Mouse (Mus musculus): ENCODE results near the gene Cacna2d3. TPM values are rescaled to one million over a fixed set of nuclear protein-coding genes. Genes with fewer than 3 reads are reported as not detected.

The Cacna2d3 gene
- total and polyA plus RNA-seq, 3 experiments = 0.11 TPM; not detected in 2

DNA sequence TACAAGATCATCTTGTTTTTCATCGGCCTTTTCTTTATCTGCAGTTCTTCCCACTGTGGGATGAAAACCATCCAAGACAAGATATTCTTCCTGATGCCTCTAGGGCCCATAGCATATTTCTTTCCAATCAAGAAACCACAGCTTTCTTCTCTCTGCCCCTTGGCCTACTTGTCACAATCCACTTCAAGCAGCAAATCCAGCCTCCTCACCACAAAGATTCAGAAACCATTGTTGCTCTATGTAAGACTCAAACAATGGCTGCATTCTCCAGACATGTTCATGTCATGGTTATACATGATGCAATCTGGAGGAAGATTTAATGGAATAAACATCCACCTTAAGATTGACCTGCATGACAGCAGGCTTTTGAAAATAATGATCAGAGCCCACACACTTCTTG, 505.6 kb downstream of the Cacna2d3 start:
- no peaks in the 10 kb centered on the region for H3K27me3 ChIP-seq (ENCODE audit: insufficient read depth, low read length)
- H3K36me3 ChIP-seq (replicated peaks) = no peaks in the 10 kb centered on the region
- no peaks in the 10 kb centered on the region for H3K4me1 ChIP-seq (ENCODE audit: insufficient read depth, low read depth, low read length)
- TF ChIP-seq GATA2 (IDR thresholded peaks at IDR 0.05; ENCODE audit: borderline replicate concordance, low read depth, low read length) = no peak
- no peak for TF ChIP-seq CTCF (IDR thresholded peaks at IDR 0.05; ENCODE audit: low read depth, low read length)
- no peak for TF ChIP-seq TAL1 (conservative IDR thresholded peaks at IDR 0.05; ENCODE audit: low read depth, low read length)
- no peak for TF ChIP-seq POLR2AphosphoS5 (IDR thresholded peaks at IDR 0.05; ENCODE audit: insufficient replicate concordance, low read depth, low read length)
- no peak for TF ChIP-seq GATA1 (IDR thresholded peaks at IDR 0.05; ENCODE audit: borderline replicate concordance, low read length)
- ATAC-seq (ENCODE audit: extremely low read depth, insufficient number of reproducible peaks, low FRiP score, poor library complexity, severe bottlenecking) (no peak), DNase-seq (ENCODE audit: low spot score) (no peak)
- no peak overlapping the region for H3K4me3 ChIP-seq (ENCODE audit: low read depth, low read length)
- H3K9me3 ChIP-seq (replicated peaks) = peaks cover 11% of the 10 kb centered on the region; the same call in 1 of the 2 replicates

DNA sequence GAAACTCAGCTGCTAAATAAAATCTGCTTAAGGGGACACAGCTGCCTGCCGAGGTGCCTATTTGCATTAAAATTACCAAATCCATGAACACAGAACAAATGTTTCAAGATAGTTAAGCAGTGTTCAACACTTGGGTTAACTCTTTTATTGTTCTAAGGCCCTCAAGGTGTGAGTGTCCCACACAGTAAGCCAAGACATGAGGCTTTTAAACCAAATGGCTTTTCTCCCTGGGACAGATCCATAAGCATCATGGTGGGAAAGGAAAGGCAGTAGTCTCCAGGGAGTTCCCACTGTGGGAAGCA, 516.7 kb downstream of the Cacna2d3 start:
- no peak overlapping the region for H3K4me3 ChIP-seq (ENCODE audit: low read depth, low read length)
- DNase-seq (ENCODE audit: low spot score) (no peak), ATAC-seq (ENCODE audit: extremely low read depth, insufficient number of reproducible peaks, low FRiP score, poor library complexity, severe bottlenecking) (no peak)
- H3K4me1 ChIP-seq (ENCODE audit: insufficient read depth, low read depth, low read length) = no peaks in the 10 kb centered on the region
- H3K27me3 ChIP-seq (ENCODE audit: insufficient read depth, low read length) = no peaks in the 10 kb centered on the region
- TF ChIP-seq CTCF (IDR thresholded peaks at IDR 0.05; ENCODE audit: low read depth, low read length) (no peak), GATA1 (IDR thresholded peaks at IDR 0.05; ENCODE audit: borderline replicate concordance, low read length) (no peak), GATA2 (IDR thresholded peaks at IDR 0.05; ENCODE audit: borderline replicate concordance, low read depth, low read length) (no peak), TAL1 (conservative IDR thresholded peaks at IDR 0.05; ENCODE audit: low read depth, low read length) (no peak), POLR2AphosphoS5 (IDR thresholded peaks at IDR 0.05; ENCODE audit: insufficient replicate concordance, low read depth, low read length) (no peak)
- H3K9me3 ChIP-seq (replicated peaks) = peaks cover 4% of the 10 kb centered on the region
- H3K36me3 ChIP-seq (replicated peaks) = no peaks in the 10 kb centered on the region

GRCm38 (mm10) chr14:29204236-29204966, 517.3 kb downstream of the Cacna2d3 start:
- no peaks in the 10 kb centered on the region for H3K27me3 ChIP-seq (ENCODE audit: insufficient read depth, low read length)
- TF ChIP-seq CTCF (IDR thresholded peaks at IDR 0.05; ENCODE audit: low read depth, low read length) (no peak), TAL1 (conservative IDR thresholded peaks at IDR 0.05; ENCODE audit: low read depth, low read length) (no peak), POLR2AphosphoS5 (IDR thresholded peaks at IDR 0.05; ENCODE audit: insufficient replicate concordance, low read depth, low read length) (no peak), GATA1 (IDR thresholded peaks at IDR 0.05; ENCODE audit: borderline replicate concordance, low read length) (no peak), GATA2 (IDR thresholded peaks at IDR 0.05; ENCODE audit: borderline replicate concordance, low read depth, low read length) (no peak)
- no peak for ATAC-seq (ENCODE audit: extremely low read depth, insufficient number of reproducible peaks, low FRiP score, poor library complexity, severe bottlenecking)

DNA sequence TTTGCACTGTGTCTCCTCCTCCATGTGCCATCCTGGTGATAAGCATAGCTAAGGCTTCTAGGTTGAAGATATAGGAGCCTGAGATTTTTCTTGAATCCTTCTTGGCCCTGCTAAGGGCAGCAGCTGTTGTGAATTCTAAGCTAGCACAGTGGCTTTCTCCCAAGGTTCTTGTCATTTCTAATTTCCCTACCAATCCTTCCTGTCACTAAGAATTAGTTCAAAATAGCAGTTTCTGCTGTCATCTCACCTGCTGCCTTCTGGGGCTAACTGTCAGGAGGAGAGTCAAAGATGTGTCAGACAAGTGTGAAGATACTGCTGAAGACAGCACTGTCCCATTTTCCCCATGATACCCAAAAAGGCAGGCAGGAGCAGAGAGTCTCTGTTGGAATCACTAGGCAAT, 525.5 kb downstream of the Cacna2d3 start:
- no peaks in the 10 kb centered on the region for H3K4me1 ChIP-seq (ENCODE audit: insufficient read depth, low read depth, low read length)
- TF ChIP-seq CTCF (IDR thresholded peaks at IDR 0.05; ENCODE audit: low read depth, low read length) = no peak
- no peak for TF ChIP-seq POLR2AphosphoS5 (IDR thresholded peaks at IDR 0.05; ENCODE audit: insufficient replicate concordance, low read depth, low read length)
- no peak for TF ChIP-seq GATA1 (IDR thresholded peaks at IDR 0.05; ENCODE audit: borderline replicate concordance, low read length)
- TF ChIP-seq TAL1 (conservative IDR thresholded peaks at IDR 0.05; ENCODE audit: low read depth, low read length) = no peak
- DNase-seq (ENCODE audit: low spot score) = no peak

More at GRCm38 (mm10) chr14:29204236-29204966, 517.3 kb downstream of the Cacna2d3 start:
- Histone ChIP-seq H3K4me1 (ENCODE audit: insufficient read depth, low read depth, low read length) (no peaks in the 10 kb centered on the region), H3K4me3 (ENCODE audit: low read depth, low read length) (no peak overlapping the region), H3K36me3 (replicated peaks) (no peaks in the 10 kb centered on the region), H3K9me3 (replicated peaks) (peaks cover 4% of the 10 kb centered on the region)
- no peak for DNase-seq (ENCODE audit: low spot score)

DNA sequence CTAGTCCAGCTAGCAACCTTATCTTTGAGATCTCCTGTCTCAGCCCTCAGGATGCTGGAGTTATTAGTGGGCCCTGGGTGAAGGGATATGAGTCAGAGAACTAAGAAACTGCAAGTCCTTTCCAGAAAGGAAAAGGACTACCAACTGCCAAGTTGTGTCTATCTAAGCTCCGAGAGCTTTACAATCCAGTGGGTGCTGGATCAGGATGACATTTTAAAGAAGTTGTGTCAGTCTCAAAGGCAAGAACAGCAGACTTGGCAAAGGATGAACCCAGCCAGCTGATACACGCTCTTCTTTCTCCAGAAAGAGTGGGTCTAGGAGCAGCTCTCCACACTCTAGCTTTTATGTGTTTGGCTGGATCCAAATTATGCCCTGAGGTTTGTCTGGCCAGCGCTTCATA, 530.2 kb downstream of the Cacna2d3 start:
- ATAC-seq (ENCODE audit: extremely low read depth, insufficient number of reproducible peaks, low FRiP score, poor library complexity, severe bottlenecking) (no peak), DNase-seq (ENCODE audit: low spot score) (no peak)
- peaks cover 15% of the 10 kb centered on the region; the same call in 1 of the 2 replicates for H3K9me3 ChIP-seq (replicated peaks)
- no peaks in the 10 kb centered on the region for H3K27me3 ChIP-seq (ENCODE audit: insufficient read depth, low read length)
- TF ChIP-seq TAL1 (conservative IDR thresholded peaks at IDR 0.05; ENCODE audit: low read depth, low read length) (no peak), POLR2AphosphoS5 (IDR thresholded peaks at IDR 0.05; ENCODE audit: insufficient replicate concordance, low read depth, low read length) (no peak), CTCF (IDR thresholded peaks at IDR 0.05; ENCODE audit: low read depth, low read length) (no peak)
- no peaks in the 10 kb centered on the region for H3K4me1 ChIP-seq (ENCODE audit: insufficient read depth, low read depth, low read length)
- H3K36me3 ChIP-seq (replicated peaks) = no peaks in the 10 kb centered on the region
- no peak overlapping the region for H3K4me3 ChIP-seq (ENCODE audit: low read depth, low read length)

More for the DNA sequence above, 525.5 kb downstream of the Cacna2d3 start:
- ATAC-seq (ENCODE audit: extremely low read depth, insufficient number of reproducible peaks, low FRiP score, poor library complexity, severe bottlenecking) = no peak
- Histone ChIP-seq H3K9me3 (replicated peaks) (peaks cover 14% of the 10 kb centered on the region), H3K36me3 (replicated peaks) (no peaks in the 10 kb centered on the region), H3K27me3 (ENCODE audit: insufficient read depth, low read length) (no peaks in the 10 kb centered on the region), H3K4me3 (ENCODE audit: low read depth, low read length) (no peak overlapping the region)

DNA sequence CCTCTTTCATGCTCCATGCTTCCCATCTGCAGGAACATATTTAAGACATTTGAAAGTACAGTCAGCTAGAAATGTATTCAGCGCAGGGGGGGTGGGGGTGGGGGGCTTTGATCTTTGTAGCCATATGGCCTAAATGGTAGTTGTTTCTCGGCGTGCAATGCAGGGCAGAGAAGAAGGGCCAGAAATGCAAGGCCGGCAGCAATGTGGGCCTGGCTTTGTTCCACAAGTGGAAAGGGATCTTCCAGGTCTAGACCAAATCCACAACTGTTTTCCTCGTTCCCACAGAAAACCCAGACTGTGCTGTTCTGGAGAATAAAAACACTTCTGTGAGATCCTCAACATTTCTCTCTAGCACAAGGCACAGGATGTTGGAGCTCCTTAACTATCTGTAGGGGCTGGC, 537.9 kb downstream of the Cacna2d3 start:
- no peaks in the 10 kb centered on the region for H3K27me3 ChIP-seq (ENCODE audit: insufficient read depth, low read length)

More for the DNA sequence above, 537.9 kb downstream of the Cacna2d3 start:
- no peak for ATAC-seq (ENCODE audit: extremely low read depth, insufficient number of reproducible peaks, low FRiP score, poor library complexity, severe bottlenecking)
- Histone ChIP-seq H3K9me3 (replicated peaks) (peaks cover 19% of the 10 kb centered on the region), H3K4me1 (ENCODE audit: insufficient read depth, low read depth, low read length) (no peaks in the 10 kb centered on the region), H3K36me3 (replicated peaks) (no peaks in the 10 kb centered on the region), H3K4me3 (ENCODE audit: low read depth, low read length) (no peak overlapping the region)
- DNase-seq (ENCODE audit: low spot score) = no peak
- TF ChIP-seq POLR2AphosphoS5 (IDR thresholded peaks at IDR 0.05; ENCODE audit: insufficient replicate concordance, low read depth, low read length) (no peak), CTCF (IDR thresholded peaks at IDR 0.05; ENCODE audit: low read depth, low read length) (no peak), TAL1 (conservative IDR thresholded peaks at IDR 0.05; ENCODE audit: low read depth, low read length) (no peak), GATA2 (IDR thresholded peaks at IDR 0.05; ENCODE audit: borderline replicate concordance, low read depth, low read length) (no peak), GATA1 (IDR thresholded peaks at IDR 0.05; ENCODE audit: borderline replicate concordance, low read length) (no peak)

All from G1E (cell line).